8 mouse cellular contexts compared by ENCODE assay signal in genomic region chr10:80445898-80446601, GRCm38 (mm10). TPM values are rescaled to one million over a fixed set of nuclear protein-coding genes. Genes with fewer than 3 reads are reported as not detected.
A peak's percentile ranks its signal among the peaks of the same experiment; 100 is the strongest.
DNase-seq lines count a peak whose midpoint lies in the region; ATAC-seq and TF ChIP-seq lines count a peak whose summit lies in the region.

No protein-coding gene starts in this region.

- H3K79me2 ChIP-seq in MEL (ENCODE audit: control insufficient read depth, insufficient read depth, low read length, poor library complexity), result no peaks in the 10 kb centered on the region

- WGBS in cerebellum, adult 2 months, result 9% methylated on average over 26 of the region's 26 CpGs
- WGBS in hindbrain, embryonic 14.5 days, result 7% methylated on average over 26 of the region's 26 CpGs

- DNase-seq in MEL (ENCODE audit: low read depth, low spot score), result peak; percentile 81
- peak; percentile 79 to 83 for DNase-seq in cerebellum, adult 2 months
- DNase-seq in hindbrain, embryonic 14.5 days (ENCODE audit: low spot score), result peak; percentile 95
- peak; percentile 69 for DNase-seq in layer of hippocampus, postnatal 36 days
- peak; percentile 82 for DNase-seq in lung, postnatal 25 days (ENCODE audit: low spot score)
- peak; percentile 94 for DNase-seq in retina, embryonic 14.5 days (ENCODE audit: low spot score)
- DNase-seq in thymus, postnatal 25 days, result peak; percentile 81

- H3K9ac ChIP-seq in MEL (ENCODE audit: control insufficient read depth, low read depth, low read length, poor library complexity, severe bottlenecking), result peak overlapping the region; percentile 12; the same call in 1 of the 2 replicates
- H3K9ac ChIP-seq in hindbrain, embryonic 14.5 days, result no peak overlapping the region

- TF ChIP-seq EP300 in MEL (IDR thresholded peaks at IDR 0.05; ENCODE audit: low read depth in 1 of 2, low read length in 2 of 2), result no peak

- no peaks in the 10 kb centered on the region for H3K9me3 ChIP-seq in MEL (replicated peaks; ENCODE audit: insufficient read depth, low read length)
- no peaks in the 10 kb centered on the region for H3K9me3 ChIP-seq in hindbrain, embryonic 14.5 days (ENCODE audit: control insufficient read depth, low read length)

- TF ChIP-seq CTCF in MEL (IDR thresholded peaks at IDR 0.05 in 2 of 3, conservative IDR thresholded peaks at IDR 0.05 in 1 of 3; ENCODE audit: control insufficient read depth in 1 of 3, insufficient read depth in 1 of 3, low read depth in 2 of 3, low read length in 3 of 3, poor library complexity in 1 of 3, severe bottlenecking in 1 of 3), result peak; percentile 95 to 99 (median 96)
- TF ChIP-seq CTCF in cerebellum, adult 2 months (IDR thresholded peaks at IDR 0.05; ENCODE audit: borderline replicate concordance, insufficient read depth, low read depth, low read length), result peak; percentile 98

- no peak overlapping the region for H3K27ac ChIP-seq in MEL (ENCODE audit: control insufficient read depth, low read depth, low read length)
- no peak overlapping the region for H3K27ac ChIP-seq in cerebellum, adult 2 months (ENCODE audit: insufficient read depth, low read length)
- H3K27ac ChIP-seq in hindbrain, embryonic 14.5 days, result no peak overlapping the region

- H3K27me3 ChIP-seq in MEL (ENCODE audit: control insufficient read depth in 1 of 2, insufficient read depth in 2 of 2, low read length in 2 of 2), result no peaks in the 10 kb centered on the region
- no peaks in the 10 kb centered on the region for H3K27me3 ChIP-seq in cerebellum, adult 2 months (ENCODE audit: control insufficient read depth, insufficient read depth, low read length)
- peaks cover 11% of the 10 kb centered on the region; the same call in 1 of the 2 replicates for H3K27me3 ChIP-seq in hindbrain, embryonic 14.5 days (ENCODE audit: control insufficient read depth, insufficient read depth, low read length)

- peak overlapping the region; percentile 41 for H3K4me2 ChIP-seq in hindbrain, embryonic 14.5 days (replicated peaks)

- H3K4me3 ChIP-seq in MEL (ENCODE audit: control insufficient read depth in 1 of 2, insufficient read depth in 1 of 2, low read depth in 2 of 2, low read length in 2 of 2), result peak overlapping the region in 1 of 2 experiments; percentile 40; a peak in 2 of 4 replicates
- H3K4me3 ChIP-seq in cerebellum, adult 2 months (replicated peaks; ENCODE audit: insufficient read depth, low read depth, low read length), result no peak overlapping the region
- H3K4me3 ChIP-seq in hindbrain, embryonic 14.5 days (replicated peaks; ENCODE audit: low read length), result no peak overlapping the region

- no peak for TF ChIP-seq POLR2A in MEL (IDR thresholded peaks at IDR 0.05; ENCODE audit: control insufficient read depth in 1 of 2, insufficient read depth in 1 of 2, low read depth in 1 of 2, low read length in 2 of 2, poor library complexity in 1 of 2)
- no peak for TF ChIP-seq POLR2A in cerebellum, adult 2 months (IDR thresholded peaks at IDR 0.05; ENCODE audit: borderline replicate concordance, insufficient read depth, low read length)

- no peaks in the 10 kb centered on the region; a peak in 2 of 4 replicates for H3K36me3 ChIP-seq in MEL (ENCODE audit: control insufficient read depth in 1 of 2, insufficient read depth in 2 of 2, low read length in 2 of 2)
- no peaks in the 10 kb centered on the region for H3K36me3 ChIP-seq in hindbrain, embryonic 14.5 days (replicated peaks; ENCODE audit: control insufficient read depth, insufficient read depth)

- TF ChIP-seq RAD21 in MEL (IDR thresholded peaks at IDR 0.05; ENCODE audit: low read depth, low read length), result peak; percentile 99

- H3K4me1 ChIP-seq in MEL (ENCODE audit: control insufficient read depth in 1 of 2, insufficient read depth in 2 of 2, low read length in 2 of 2), result peaks cover 6 to 19% of the 10 kb centered on the region in 2 experiments
- no peaks in the 10 kb centered on the region for H3K4me1 ChIP-seq in cerebellum, adult 2 months (ENCODE audit: control insufficient read depth, insufficient read depth, low read length)
- H3K4me1 ChIP-seq in hindbrain, embryonic 14.5 days (replicated peaks; ENCODE audit: control insufficient read depth, insufficient read depth, low read length), result 0 out of 2 replicates have a peak, but pooled peaks cover 2% of the 10 kb centered on the region

- peak; percentile 72 for ATAC-seq in frontal cortex, adult (ENCODE audit: low TSS enrichment)
- peak; percentile 88 for ATAC-seq in hindbrain, embryonic 14.5 days (ENCODE audit: low FRiP score)

TF ChIP-seq in MEL, 35 proteins besides CTCF, POLR2A, EP300 and RAD21 (continues in another document):
- TF ChIP-seq NELFE (IDR thresholded peaks at IDR 0.05; ENCODE audit: low read depth, low read length) (no peak), E2F4 (IDR thresholded peaks at IDR 0.05; ENCODE audit: borderline replicate concordance, low read depth, low read length) (no peak), MAX (IDR thresholded peaks at IDR 0.05; ENCODE audit: low read length) (peak; percentile 67), UBTF (IDR thresholded peaks at IDR 0.05; ENCODE audit: borderline replicate concordance, insufficient read depth, low read depth, low read length) (no peak), SIN3A (IDR thresholded peaks at IDR 0.05; ENCODE audit: low read length) (0 out of 2 replicates have a peak, but pooled peaks have one; percentile 35), RCOR1 (IDR thresholded peaks at IDR 0.05; ENCODE audit: low read depth, low read length) (no peak), ZNF384 (IDR thresholded peaks at IDR 0.05; ENCODE audit: low read depth, low read length) (no peak), ZC3H11A (IDR thresholded peaks at IDR 0.05; ENCODE audit: low read depth, low read length) (peak; percentile 79), GABPA (IDR thresholded peaks at IDR 0.05; ENCODE audit: low read depth, low read length) (no peak), POLR2AphosphoS5 (IDR thresholded peaks at IDR 0.05; ENCODE audit: borderline replicate concordance, low read depth, low read length) (no peak), MYB (IDR thresholded peaks at IDR 0.05; ENCODE audit: low read depth, low read length) (no peak), JUND (IDR thresholded peaks at IDR 0.05; ENCODE audit: low read depth, low read length) (no peak), KAT2A (conservative IDR thresholded peaks at IDR 0.05; ENCODE audit: low read depth, low read length) (no peak), NRF1 (IDR thresholded peaks at IDR 0.05; ENCODE audit: insufficient read depth, low read depth, low read length, poor library complexity, severe bottlenecking) (peak; percentile 75), ELF1 (IDR thresholded peaks at IDR 0.05; ENCODE audit: low read depth, low read length) (no peak), TBP (IDR thresholded peaks at IDR 0.05; ENCODE audit: low read depth, low read length) (0 out of 2 replicates have a peak, but pooled peaks have one; percentile 19), ZKSCAN1 (IDR thresholded peaks at IDR 0.05; ENCODE audit: low read depth, low read length) (no peak), HCFC1 (IDR thresholded peaks at IDR 0.05; ENCODE audit: low read depth, low read length) (peak; percentile 51; the same call in 1 of the 2 replicates), MYC (IDR thresholded peaks at IDR 0.05; ENCODE audit: low read depth, low read length) (0 out of 2 replicates have a peak, but pooled peaks have one; percentile 36), MAFK (IDR thresholded peaks at IDR 0.05; ENCODE audit: borderline replicate concordance, low read depth, low read length) (no peak), ZMIZ1 (IDR thresholded peaks at IDR 0.05; ENCODE audit: low read depth, low read length) (no peak), ETS1 (IDR thresholded peaks at IDR 0.05; ENCODE audit: low read depth, low read length) (no peak), SMC3 (IDR thresholded peaks at IDR 0.05; ENCODE audit: low read depth, low read length) (peak; percentile 77)

RNA-seq across cellular contexts. Expression of gene Tcf3, which starts 12.6 kb away (rescaled TPM):
- total RNA-seq in MEL (2012; rRNA removed), result 113 and 125 TPM in 2 replicates
- polyA plus RNA-seq in MEL (2012; ENCODE audit: insufficient read depth in 1 of 2, insufficient read length in 2 of 2, low read depth in 1 of 2, low replicate concordance in 2 of 2, missing spikeins in 1 of 2), result 100 to 1,000 TPM in 1 of 2 experiments, not detected in 1; 258 TPM
- polyA plus RNA-seq in cerebellum, adult 2 months (2012; rRNA removed), result 34.2 and 38.8 TPM in 2 replicates
- 41.3 and 46.5 TPM in 2 replicates for polyA plus RNA-seq in hindbrain, embryonic 14.5 days (2014; fragmentation: Nextera tagmentation; extraction: Ambion mirVana)
- 10 to 100 TPM; 30.5 to 30.6 TPM for total RNA-seq in layer of hippocampus, postnatal 36 days (2021)

RNA-seq across cellular contexts. Expression of gene Uqcr11, which starts 39.4 kb away (rescaled TPM):
- 879 and 935 TPM in 2 replicates for total RNA-seq in MEL (2012; rRNA removed)
- 100 to 1,000 TPM in 1 of 2 experiments, not detected in 1; 481 TPM for polyA plus RNA-seq in MEL (2012; ENCODE audit: insufficient read depth in 1 of 2, insufficient read length in 2 of 2, low read depth in 1 of 2, low replicate concordance in 2 of 2, missing spikeins in 1 of 2)
- 1,410 and 1,545 TPM in 2 replicates for polyA plus RNA-seq in cerebellum, adult 2 months (2012; rRNA removed)
- polyA plus RNA-seq in hindbrain, embryonic 14.5 days (2014; fragmentation: Nextera tagmentation; extraction: Ambion mirVana), result 675 and 804 TPM in 2 replicates
- 100 to 1,000 TPM; 443 to 467 TPM for total RNA-seq in layer of hippocampus, postnatal 36 days (2021)

RNA-seq across cellular contexts. Expression of gene Mbd3, which starts 46.7 kb away (rescaled TPM):
- total RNA-seq in MEL (2012; rRNA removed), result 81.4 and 86.9 TPM in 2 replicates
- polyA plus RNA-seq in MEL (2012; ENCODE audit: insufficient read depth in 1 of 2, insufficient read length in 2 of 2, low read depth in 1 of 2, low replicate concordance in 2 of 2, missing spikeins in 1 of 2), result 100 to 1,000 TPM in 1 of 2 experiments, not detected in 1; 289 TPM
- polyA plus RNA-seq in cerebellum, adult 2 months (2012; rRNA removed), result 193 and 199 TPM in 2 replicates
- 152 and 161 TPM in 2 replicates for polyA plus RNA-seq in hindbrain, embryonic 14.5 days (2014; fragmentation: Nextera tagmentation; extraction: Ambion mirVana)
- total RNA-seq in layer of hippocampus, postnatal 36 days (2021), result 100 to 1,000 TPM; 148 to 156 TPM

RNA-seq across cellular contexts. Expression of gene Onecut3, which starts 48.6 kb away (rescaled TPM):
- total RNA-seq in MEL (2012; rRNA removed), result not detected in 2 replicates
- not detected for polyA plus RNA-seq in MEL (2012; ENCODE audit: insufficient read depth in 1 of 2, insufficient read length in 2 of 2, low read depth in 1 of 2, low replicate concordance in 2 of 2, missing spikeins in 1 of 2)
- 0.36 and 0.46 TPM in 2 replicates for polyA plus RNA-seq in cerebellum, adult 2 months (2012; rRNA removed)
- 1.5 and 2.3 TPM in 2 replicates for polyA plus RNA-seq in hindbrain, embryonic 14.5 days (2014; fragmentation: Nextera tagmentation; extraction: Ambion mirVana)
- under 1 TPM in 1 of 2 experiments, not detected in 1; 0.08 TPM for total RNA-seq in layer of hippocampus, postnatal 36 days (2021)

RNA-seq across cellular contexts. Expression of gene Mex3d, which starts 58.6 kb away (rescaled TPM):
- total RNA-seq in MEL (2012; rRNA removed), result 14.1 and 15.6 TPM in 2 replicates
- polyA plus RNA-seq in MEL (2012; ENCODE audit: insufficient read depth in 1 of 2, insufficient read length in 2 of 2, low read depth in 1 of 2, low replicate concordance in 2 of 2, missing spikeins in 1 of 2), result 10 to 100 TPM in 1 of 2 experiments, not detected in 1; 18.8 TPM
- 16.1 and 16.2 TPM in 2 replicates for polyA plus RNA-seq in cerebellum, adult 2 months (2012; rRNA removed)
- 12.3 and 13.3 TPM in 2 replicates for polyA plus RNA-seq in hindbrain, embryonic 14.5 days (2014; fragmentation: Nextera tagmentation; extraction: Ambion mirVana)
- 10 to 100 TPM; 18.2 to 18.4 TPM for total RNA-seq in layer of hippocampus, postnatal 36 days (2021)
